Mouse (Mus musculus) neural tube, embryonic 11.5 days (tissue): Measurements from ENCODE around the gene Tmem116. TPM values are rescaled to one million over a fixed set of nuclear protein-coding genes. Genes with fewer than 3 reads are reported as not detected.

Experiments
- polyA plus RNA-seq: library from polyadenylated mRNA; unstranded; fragments of >200 nt; fragmentation: Nextera tagmentation; extraction: Ambion mirVana; gene quantifications from 2 replicates; pipeline ENCODE4 v1.2.1, GENCODE M21; 2014

Tmem116 gene
- polyA plus RNA-seq, 1 experiment from 2014 or later = 1.8 TPM

Other genes with a start within 250 kb of the Tmem116 start
- 598 and 627 TPM in 2 replicates for gene Rpl6, start 247.4 kb upstream of the Tmem116 start, polyA plus RNA-seq
- 11.7 and 12.5 TPM in 2 replicates for gene Hectd4, start 231.7 kb upstream of the Tmem116 start, polyA plus RNA-seq
- 86.9 and 94.6 TPM in 2 replicates for gene Trafd1, start 66.3 kb upstream of the Tmem116 start, polyA plus RNA-seq
- 48.1 and 57.0 TPM in 2 replicates for gene Naa25, start 54.0 kb upstream of the Tmem116 start, polyA plus RNA-seq
- gene Erp29, start 613 bp downstream of the Tmem116 start, polyA plus RNA-seq = 119 and 135 TPM in 2 replicates
- gene Adam1b, start 51.5 kb downstream of the Tmem116 start, polyA plus RNA-seq = not detected in 2 replicates
- 2.2 and 3.5 TPM in 2 replicates for gene Adam1a, start 93.6 kb downstream of the Tmem116 start, polyA plus RNA-seq
- not detected in 2 replicates for gene Gm42878, start 93.6 kb downstream of the Tmem116 start, polyA plus RNA-seq
- gene Mapkapk5, start 94.0 kb downstream of the Tmem116 start, polyA plus RNA-seq = 62.6 and 65.3 TPM in 2 replicates
- 53.4 and 71.2 TPM in 2 replicates for gene Aldh2, start 141.9 kb downstream of the Tmem116 start, polyA plus RNA-seq
- gene Acad12, start 167.0 kb downstream of the Tmem116 start, polyA plus RNA-seq = 1.3 and 1.7 TPM in 2 replicates
- gene Acad10, start 208.6 kb downstream of the Tmem116 start, polyA plus RNA-seq = 2.5 and 2.8 TPM in 2 replicates
- 47.9 and 51.3 TPM in 2 replicates for gene Brap, start 208.7 kb downstream of the Tmem116 start, polyA plus RNA-seq